Mouse (Mus musculus) hindbrain, embryonic 15.5 days (tissue): Measurements from ENCODE around the gene Phc1. TPM values are rescaled to one million over a fixed set of nuclear protein-coding genes. Genes with fewer than 3 reads are reported as not detected.

Source experiments
- ATAC-seq: fragments of 200-750 bp; cut with Nextera tagmentation; 2 replicates; pipeline ENCODE4 v1.8.0; 2017; ENCODE audit warnings: low read depth, moderate number of reproducible peaks, moderate TSS enrichment; ENCODE audit not compliant: low FRiP score
- H3K27ac ChIP-seq: fragments of 300-500 bp; sonication (generic); replicated peaks from 2 replicates; pipeline ENCODE4 v1.5.1; 2015; ENCODE audit warnings: mild to moderate bottlenecking, inconsistent platforms
- H3K27me3 ChIP-seq: fragments of 300-500 bp; sonication (generic); 2 replicates; pipeline ENCODE4 v1.6.1; 2015; ENCODE audit warnings: control low read depth, inconsistent platforms
- H3K36me3 ChIP-seq: fragments of 300-500 bp; sonication (generic); 2 replicates; pipeline ENCODE4 v1.6.1; 2015; ENCODE audit warnings: control low read depth, inconsistent platforms
- H3K4me1 ChIP-seq: fragments of 300-500 bp; sonication (generic); replicated peaks from 2 replicates; pipeline ENCODE4 v1.6.1; 2015; ENCODE audit warnings: control low read depth, inconsistent platforms
- H3K4me2 ChIP-seq: fragments of 300-500 bp; sonication (generic); 2 replicates; pipeline ENCODE4 v1.6.1; 2015; ENCODE audit warnings: moderate library complexity, mild to moderate bottlenecking, inconsistent platforms
- H3K4me3 ChIP-seq: fragments of 300-500 bp; sonication (generic); 2 replicates; pipeline ENCODE4 v1.5.1; 2015; ENCODE audit warnings: mild to moderate bottlenecking, inconsistent platforms
- H3K9ac ChIP-seq: fragments of 300-500 bp; sonication (generic); 2 replicates; pipeline ENCODE4 v1.6.1; 2015; ENCODE audit warnings: inconsistent platforms
- H3K9me3 ChIP-seq: fragments of 300-500 bp; sonication (generic); 2 replicates; pipeline ENCODE4 v1.6.1; 2016; ENCODE audit warnings: control low read depth, inconsistent platforms
- WGBS: fragments of 180-500 bp; shearing (Covaris S2); methylation state at CpG from one replicate; pipeline ENCODE4 v1.1.7; 2015; 5-methylcytosine and 5-hydroxymethylcytosine counted together
- polyA plus RNA-seq: library from polyadenylated mRNA; unstranded; fragments of >200 nt; fragmentation: Nextera tagmentation; extraction: Ambion mirVana; gene quantifications from 2 replicates; pipeline ENCODE4 v1.2.1, GENCODE M21; 2015

The Phc1 gene
- polyA plus RNA-seq, 1 experiment from 2014 or later: 30.6 TPM

DNA sequence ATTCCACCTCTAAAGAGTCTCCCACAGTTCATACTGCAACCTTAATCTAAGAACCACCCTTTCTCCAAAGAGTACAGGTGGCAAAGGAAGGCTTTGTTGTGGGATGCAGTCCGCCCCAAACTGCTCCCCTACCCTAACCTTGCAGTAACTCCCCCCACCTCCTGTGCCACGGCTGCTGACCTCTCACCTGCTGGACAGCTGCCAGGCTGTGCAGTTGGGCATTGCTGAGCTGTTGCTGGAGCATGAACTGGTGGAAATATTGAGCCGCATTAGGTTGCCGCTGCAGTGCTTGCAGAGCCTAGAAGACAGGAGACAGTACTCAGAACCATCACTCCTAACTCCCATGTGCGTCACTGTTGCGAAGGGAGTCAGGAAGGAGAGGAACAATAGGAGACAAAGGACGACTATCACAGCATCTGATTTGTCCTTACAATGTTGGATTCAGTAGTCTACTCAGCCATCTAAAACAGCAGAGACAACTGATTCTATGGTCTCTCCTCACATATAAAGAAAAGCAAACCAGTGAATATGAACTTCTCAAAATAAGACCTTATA, 5.5 kb downstream of the Phc1 start:
- H3K4me2 ChIP-seq: no peak overlapping the region
- H3K27me3 ChIP-seq: no peaks in the 10 kb centered on the region
- H3K4me3 ChIP-seq: no peak overlapping the region
- H3K27ac ChIP-seq: no peak overlapping the region
- H3K9me3 ChIP-seq: no peaks in the 10 kb centered on the region
- no peak overlapping the region for H3K9ac ChIP-seq
- ATAC-seq: no peak
- peaks cover 19% of the 10 kb centered on the region for H3K4me1 ChIP-seq
- peaks cover 47% of the 10 kb centered on the region for H3K36me3 ChIP-seq
- WGBS: 75% methylated on average over 7 of the region's 7 CpGs

DNA sequence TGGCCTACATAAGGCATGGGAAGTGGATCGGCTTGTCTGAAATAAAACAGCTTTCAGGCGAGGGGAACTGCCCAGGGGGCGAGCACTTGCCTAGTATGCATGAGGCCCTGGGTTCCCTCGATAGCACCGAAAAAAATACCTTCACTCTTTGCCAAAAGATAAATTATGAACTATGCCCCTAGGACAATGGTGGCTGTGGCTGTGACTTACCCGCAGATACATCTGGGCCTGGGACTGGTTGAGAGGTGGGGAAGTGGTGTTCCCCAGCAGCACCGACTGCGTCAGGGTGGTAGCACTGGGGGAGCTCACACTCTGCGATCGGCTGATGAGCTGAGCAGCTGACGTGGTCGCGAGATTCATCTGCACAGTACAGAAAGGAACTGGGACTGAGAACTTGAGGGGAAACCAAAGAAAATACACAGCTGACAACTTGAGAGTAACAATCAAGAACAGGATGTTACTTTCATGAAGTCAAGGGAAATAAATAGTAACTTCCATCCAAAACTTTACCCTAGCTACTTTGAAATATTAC, 7.2 kb downstream of the Phc1 start:
- H3K27ac ChIP-seq: no peak overlapping the region
- WGBS: 89% methylated on average over 13 of the region's 13 CpGs
- peaks cover 54% of the 10 kb centered on the region for H3K36me3 ChIP-seq
- H3K9ac ChIP-seq: no peak overlapping the region
- H3K27me3 ChIP-seq: no peaks in the 10 kb centered on the region
- no peak overlapping the region for H3K4me2 ChIP-seq
- no peak for ATAC-seq
- H3K4me3 ChIP-seq: no peak overlapping the region
- no peaks in the 10 kb centered on the region for H3K9me3 ChIP-seq
- H3K4me1 ChIP-seq: peaks cover 10% of the 10 kb centered on the region

DNA sequence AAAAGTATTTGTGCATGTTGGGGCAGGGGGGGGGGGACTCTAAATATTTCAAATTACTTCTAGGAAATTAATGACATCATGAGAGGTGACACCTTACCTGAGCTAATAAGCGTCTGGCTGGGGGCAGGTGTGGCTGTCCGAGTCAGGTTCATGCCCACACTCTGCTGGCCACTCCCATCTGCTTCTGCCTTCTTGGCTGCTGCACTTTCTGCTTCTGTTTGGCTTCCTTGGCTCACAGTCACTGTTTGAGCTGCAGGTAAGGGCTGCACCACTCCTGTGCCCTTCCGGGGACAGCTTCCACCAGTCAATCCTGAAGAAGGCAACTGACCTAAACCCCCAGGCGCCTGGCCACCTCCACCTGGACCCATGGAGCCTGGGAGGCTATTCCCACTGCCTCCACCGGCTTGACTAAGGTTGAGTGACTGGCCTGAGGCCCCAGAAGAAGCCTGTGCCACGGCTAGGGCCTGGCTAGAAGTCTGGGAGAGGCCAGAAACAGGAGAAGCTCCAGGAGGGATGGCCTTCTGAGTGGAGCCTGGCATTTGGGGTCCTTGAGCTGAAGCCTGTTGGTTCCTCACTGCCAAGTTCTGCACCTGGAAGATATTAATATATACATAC, 14.9 kb downstream of the Phc1 start:
- no peak for ATAC-seq
- peaks cover 63% of the 10 kb centered on the region for H3K36me3 ChIP-seq
- H3K4me2 ChIP-seq: no peak overlapping the region
- H3K9ac ChIP-seq: no peak overlapping the region
- H3K9me3 ChIP-seq: no peaks in the 10 kb centered on the region
- H3K4me1 ChIP-seq: no peaks in the 10 kb centered on the region
- 95% methylated on average over 6 of the region's 6 CpGs for WGBS
- no peak overlapping the region for H3K27ac ChIP-seq
- no peak overlapping the region for H3K4me3 ChIP-seq
- H3K27me3 ChIP-seq: no peaks in the 10 kb centered on the region

DNA sequence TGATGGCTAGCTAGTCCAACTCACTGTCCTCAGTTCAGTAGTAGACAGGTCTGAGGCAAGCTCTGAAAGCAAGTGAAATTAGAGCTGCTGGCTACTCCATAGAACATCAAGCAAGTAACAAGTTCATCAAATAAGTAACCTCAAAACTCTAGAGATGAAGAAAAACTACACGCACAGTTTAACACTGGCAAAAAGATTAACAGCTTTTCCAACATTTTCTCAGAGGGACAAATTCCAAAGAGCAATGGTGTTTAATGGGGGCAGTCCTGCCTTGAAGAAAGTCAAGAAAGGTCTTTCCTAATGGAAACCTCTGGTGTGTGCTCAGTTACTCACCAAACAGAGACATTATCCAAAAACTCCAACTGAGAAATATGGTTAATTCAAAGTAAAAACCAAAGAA, 21.6 kb downstream of the Phc1 start:
- 94% methylated on average over 1 of the region's 1 CpGs for WGBS
- no peak overlapping the region for H3K4me2 ChIP-seq
- peaks cover 89% of the 10 kb centered on the region for H3K36me3 ChIP-seq

DNA sequence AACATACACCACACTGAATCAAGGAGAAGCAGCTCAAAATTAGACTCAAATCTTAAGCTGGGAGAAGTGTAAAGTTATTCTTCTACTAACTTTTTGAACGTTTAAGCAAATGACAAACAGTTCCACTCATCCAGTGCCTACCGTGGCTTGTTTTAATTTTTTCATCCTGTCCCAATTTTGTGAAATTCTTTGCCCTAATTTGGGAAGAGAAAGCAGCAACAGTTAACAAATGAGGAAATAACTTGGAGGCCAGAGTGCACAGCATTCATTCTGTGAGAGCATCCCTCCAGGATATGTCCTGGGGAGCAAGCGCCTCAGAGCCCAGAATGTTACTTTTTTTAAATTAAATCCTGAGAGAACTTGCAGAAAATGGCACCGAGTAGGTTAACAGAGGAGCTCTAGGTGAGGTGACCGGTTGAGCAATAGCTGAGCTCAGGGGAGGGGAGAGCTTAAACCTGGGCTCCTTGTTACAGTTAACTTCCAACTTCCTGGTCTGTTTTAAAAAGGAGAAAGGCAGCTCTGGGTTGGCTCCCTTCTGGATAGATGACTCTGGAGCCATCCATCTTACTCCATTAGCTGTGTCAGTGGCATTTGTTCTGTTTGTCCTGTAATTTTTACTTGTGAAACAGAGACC, 30.1 kb downstream of the Phc1 start:
- ATAC-seq: no peak
- WGBS: 77% methylated on average over 5 of the region's 5 CpGs

More for the DNA sequence above, 21.6 kb downstream of the Phc1 start:
- Histone ChIP-seq H3K27me3 (no peaks in the 10 kb centered on the region), H3K9me3 (no peaks in the 10 kb centered on the region), H3K27ac (no peak overlapping the region), H3K4me1 (no peaks in the 10 kb centered on the region), H3K4me3 (no peak overlapping the region), H3K9ac (no peak overlapping the region)
- ATAC-seq: no peak

DNA sequence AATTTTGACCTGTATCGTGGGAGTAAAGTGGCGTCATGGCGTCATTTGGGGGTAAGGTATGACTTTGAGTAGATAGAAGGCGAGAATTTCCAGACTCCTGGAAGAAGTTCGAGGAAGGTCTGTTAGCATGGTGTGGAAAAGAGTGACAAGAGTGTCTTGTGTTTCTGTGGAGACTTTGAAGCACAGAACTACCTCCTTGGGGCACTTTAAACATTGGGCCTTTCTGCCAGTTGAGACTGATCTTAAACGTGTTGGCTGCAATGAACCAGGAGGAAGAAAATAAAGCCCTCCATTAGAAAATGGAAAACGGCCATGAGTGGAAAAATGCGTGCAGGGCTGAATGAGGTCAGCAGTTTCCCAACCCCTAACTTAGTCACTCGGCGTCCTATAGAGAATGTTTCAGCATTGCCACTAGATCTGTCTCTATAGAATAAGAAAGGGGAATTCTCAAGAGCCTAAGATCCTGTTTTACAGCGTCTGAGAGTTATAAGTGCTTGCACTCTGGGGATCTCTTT, 30.9 kb downstream of the Phc1 start:
- WGBS: 16% methylated on average over 11 of the region's 11 CpGs
- no peak for ATAC-seq

More for the DNA sequence above, 30.1 kb downstream of the Phc1 start:
- peak overlapping the region; percentile 87; the same call in 1 of the 2 replicates for H3K4me3 ChIP-seq
- no peaks in the 10 kb centered on the region for H3K9me3 ChIP-seq
- no peak overlapping the region for H3K27ac ChIP-seq
- H3K27me3 ChIP-seq: no peaks in the 10 kb centered on the region
- H3K4me2 ChIP-seq: peak overlapping the region; percentile 74
- H3K36me3 ChIP-seq: peaks cover 28% of the 10 kb centered on the region
- peaks cover 20% of the 10 kb centered on the region for H3K4me1 ChIP-seq
- peak overlapping the region; percentile 76 for H3K9ac ChIP-seq

DNA sequence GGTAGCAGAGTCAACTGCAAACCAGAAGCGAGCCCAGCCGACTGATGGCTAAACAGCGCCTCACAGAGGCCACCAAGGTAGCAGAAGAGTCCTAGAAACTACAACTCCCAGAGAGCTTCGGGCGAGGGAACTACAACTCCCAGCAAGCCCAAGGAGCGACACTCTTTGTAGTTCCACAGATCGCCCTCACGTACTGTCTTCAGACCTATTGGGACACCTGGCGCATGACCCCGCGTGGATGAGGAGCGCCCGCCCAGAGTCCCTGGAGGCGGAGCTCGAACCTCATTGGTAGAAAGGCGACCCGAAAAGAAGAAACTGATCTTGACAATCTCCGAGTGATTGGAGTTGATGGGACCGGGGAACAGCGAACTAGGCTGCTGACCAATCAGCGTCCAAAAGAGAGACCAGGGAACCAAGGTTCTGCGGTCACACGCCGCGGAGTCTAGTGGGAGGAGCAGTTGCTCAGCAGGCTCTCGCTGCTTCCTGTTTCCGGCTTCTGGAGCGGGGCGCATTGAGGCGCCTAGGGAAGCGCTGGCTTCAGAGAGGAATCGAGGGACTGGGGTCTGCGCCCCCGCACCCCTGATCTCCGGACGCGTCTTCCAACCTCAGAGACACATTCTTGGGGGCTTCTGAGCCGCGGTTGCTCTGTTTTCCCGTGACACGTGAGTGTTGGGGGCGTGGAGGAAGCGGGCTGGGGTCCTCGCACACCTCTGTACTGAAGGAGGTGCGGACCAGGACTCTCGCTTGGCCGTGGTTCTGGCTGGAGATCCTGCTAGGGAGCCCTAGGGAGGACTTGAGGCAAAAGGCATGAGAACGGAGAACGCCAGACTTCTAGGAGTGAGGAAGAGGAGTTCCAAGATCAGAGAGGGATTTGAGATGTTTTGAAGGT, 31.6 kb downstream of the Phc1 start, which contains the start of gene M6pr:
Gene M6pr, plus strand, starts transcription at position 216 of the 889 bp plus-strand sequence.
- peak within 1 kb of the TSS; percentile 74 for H3K4me2 ChIP-seq
- peaks cover 20% of the 10 kb centered on the region for H3K4me1 ChIP-seq
- H3K9ac ChIP-seq: peak within 1 kb of the TSS; percentile 76
- H3K27ac ChIP-seq: peak within 1 kb of the TSS; percentile 77
- no peaks in the 10 kb centered on the region for H3K9me3 ChIP-seq
- ATAC-seq: peak; percentile 99
- H3K27me3 ChIP-seq: no peaks in the 10 kb centered on the region
- whole genome bisulfite sequencing: under 1% methylated on average over 49 of the region's 49 CpGs
- peak within 1 kb of the TSS; percentile 87 for H3K4me3 ChIP-seq
- H3K36me3 ChIP-seq: peaks cover 13% of the 10 kb centered on the region

More for the DNA sequence above, 30.9 kb downstream of the Phc1 start:
- Histone ChIP-seq H3K4me1 (peaks cover 20% of the 10 kb centered on the region), H3K4me3 (peak overlapping the region; percentile 87), H3K27ac (no peak overlapping the region), H3K9me3 (no peaks in the 10 kb centered on the region), H3K4me2 (peak overlapping the region; percentile 74), H3K9ac (peak overlapping the region; percentile 76), H3K27me3 (no peaks in the 10 kb centered on the region), H3K36me3 (peaks cover 20% of the 10 kb centered on the region)

DNA sequence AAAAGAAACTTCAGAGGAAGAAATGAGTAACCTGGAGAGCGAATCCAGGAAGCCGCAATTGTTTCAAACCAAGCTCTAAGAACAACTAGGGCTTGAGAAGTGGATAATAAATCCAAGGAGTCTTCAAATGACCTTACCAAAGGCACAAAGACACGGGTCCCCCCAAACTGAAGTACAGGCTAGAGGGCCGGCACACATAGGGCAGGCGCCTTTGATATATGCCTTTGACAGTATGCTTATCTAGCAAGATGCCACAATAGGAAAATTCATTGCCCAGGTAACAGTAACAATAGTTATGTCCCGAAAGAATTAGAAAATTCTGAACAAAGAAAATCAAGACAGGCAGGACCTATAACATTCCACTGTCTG, 32.2 kb downstream of the Phc1 start:
- Histone ChIP-seq H3K36me3 (peaks cover 7% of the 10 kb centered on the region), H3K27me3 (no peaks in the 10 kb centered on the region), H3K9me3 (no peaks in the 10 kb centered on the region), H3K9ac (no peak overlapping the region; the same call in 1 of the 2 replicates), H3K4me3 (peak overlapping the region; percentile 87; the same call in 1 of the 2 replicates), H3K4me1 (peaks cover 20% of the 10 kb centered on the region), H3K27ac (0 out of 2 replicates have a peak overlapping the region, but pooled peaks have one; percentile 47), H3K4me2 (peak overlapping the region; percentile 13; the same call in 1 of the 2 replicates)
- 66% methylated on average over 6 of the region's 6 CpGs for WGBS
- ATAC-seq: no peak

DNA sequence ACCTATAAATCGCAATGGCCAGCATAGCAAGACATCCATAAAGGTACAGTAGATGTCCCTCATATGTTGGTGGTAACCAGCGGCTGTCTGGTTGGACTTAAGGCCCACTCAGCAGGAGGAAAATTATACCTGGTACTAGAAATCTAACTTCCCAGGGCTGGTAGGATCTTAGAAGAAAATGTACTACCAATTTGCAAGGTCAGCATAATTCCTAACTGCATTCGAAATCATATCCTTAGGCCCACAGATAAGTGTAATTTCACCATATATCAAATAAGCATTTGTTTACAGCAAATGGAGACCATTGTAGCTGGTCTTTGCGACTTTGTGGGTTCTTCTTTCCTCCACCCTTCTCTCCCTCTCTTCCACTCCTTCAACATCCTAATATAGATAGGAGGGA, 33.7 kb downstream of the Phc1 start:
- H3K9me3 ChIP-seq: no peaks in the 10 kb centered on the region
- no peak overlapping the region for H3K27ac ChIP-seq
- peaks cover 20% of the 10 kb centered on the region for H3K4me1 ChIP-seq
- no peak overlapping the region for H3K4me3 ChIP-seq
- WGBS: 90% methylated on average over 4 of the region's 4 CpGs
- no peak for ATAC-seq
- H3K36me3 ChIP-seq: no peaks in the 10 kb centered on the region
- no peak overlapping the region for H3K4me2 ChIP-seq
- no peaks in the 10 kb centered on the region for H3K27me3 ChIP-seq
- no peak overlapping the region for H3K9ac ChIP-seq

DNA sequence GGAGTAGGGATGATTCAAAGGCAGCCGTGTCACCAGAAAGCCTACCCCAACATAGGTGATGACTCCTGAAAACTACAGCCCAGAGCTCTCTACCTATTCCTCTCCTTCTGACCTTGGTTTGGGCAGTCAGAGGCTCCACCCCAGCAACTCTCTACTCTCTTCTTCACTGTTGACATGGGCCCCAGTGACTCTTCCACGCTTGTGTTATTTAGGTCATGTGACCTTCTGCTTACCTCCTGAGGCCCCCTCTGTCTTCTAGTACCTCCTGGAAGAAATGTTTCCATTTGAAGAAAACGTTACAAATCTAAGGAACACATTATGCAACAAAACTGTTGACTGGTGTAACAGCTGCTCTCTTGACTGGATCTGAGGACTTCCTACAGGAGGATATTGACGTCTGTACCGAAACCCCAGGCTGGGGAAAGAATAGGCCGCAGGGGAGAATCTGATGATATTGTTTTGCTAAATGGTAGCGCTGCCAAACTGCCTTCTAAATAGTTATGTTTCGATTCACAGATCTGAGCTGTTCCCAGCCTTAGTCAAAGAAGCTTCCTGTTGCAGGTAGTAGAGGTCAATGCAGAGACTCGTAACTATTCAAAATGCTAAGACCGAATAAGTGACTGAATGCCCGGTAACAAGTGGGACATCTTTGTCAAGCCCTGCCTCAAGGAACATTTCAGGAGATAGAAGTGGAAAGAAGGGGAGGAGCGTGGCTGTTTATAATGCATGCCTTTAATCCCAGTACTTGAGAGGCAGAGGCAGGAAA, 35.4 kb downstream of the Phc1 start:
- Histone ChIP-seq H3K27ac (no peak overlapping the region), H3K4me3 (no peak overlapping the region), H3K36me3 (no peaks in the 10 kb centered on the region), H3K9me3 (no peaks in the 10 kb centered on the region), H3K9ac (no peak overlapping the region), H3K4me2 (no peak overlapping the region), H3K27me3 (no peaks in the 10 kb centered on the region), H3K4me1 (peaks cover 7% of the 10 kb centered on the region)
- ATAC-seq: no peak
- WGBS: 85% methylated on average over 12 of the region's 12 CpGs

DNA sequence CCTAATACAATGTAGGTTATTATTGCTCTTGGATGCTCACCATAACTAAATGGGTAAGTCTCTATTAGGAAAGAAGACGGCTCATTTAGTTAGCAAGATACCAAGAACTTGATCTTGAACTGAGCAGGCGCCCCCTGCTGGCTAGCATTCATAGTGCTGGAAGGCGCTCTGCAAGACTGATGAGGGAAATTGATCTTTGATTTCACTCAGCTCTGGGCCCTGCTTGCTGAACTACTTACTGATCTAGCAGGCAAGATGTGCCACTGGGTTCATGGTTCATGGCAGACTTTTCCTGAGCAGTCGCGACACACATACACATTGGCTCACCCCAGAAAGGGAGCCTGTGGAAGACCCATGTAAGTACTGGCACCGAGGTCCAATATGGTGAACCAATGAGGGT, 36.0 kb downstream of the Phc1 start:
- Histone ChIP-seq H3K9ac (no peak overlapping the region), H3K4me2 (no peak overlapping the region), H3K4me3 (no peak overlapping the region), H3K27ac (no peak overlapping the region), H3K9me3 (no peaks in the 10 kb centered on the region), H3K4me1 (peaks cover under 1% of the 10 kb centered on the region), H3K27me3 (no peaks in the 10 kb centered on the region), H3K36me3 (no peaks in the 10 kb centered on the region)
- no peak for ATAC-seq
- 27% methylated on average over 6 of the region's 6 CpGs for WGBS
